Mouse (Mus musculus) testis, adult 2 months (tissue): ENCODE results near the gene Lhx2.

ENCODE experiments used
- CTCF ChIP-seq: fragments of 200-500 bp; IDR thresholded peaks from 2 replicates; pipeline ENCODE4 v1.5.1; 2012; ENCODE audit warnings: low read depth, mild to moderate bottlenecking, inconsistent platforms, low read length, moderate library complexity; ENCODE audit not compliant: control insufficient read depth, insufficient read depth, insufficient replicate concordance
- POLR2A ChIP-seq: fragments of 200-500 bp; IDR thresholded peaks from 2 replicates; pipeline ENCODE4 v1.6.1; 2012; ENCODE audit warnings: low read depth, mild to moderate bottlenecking, inconsistent platforms, low read length, moderate library complexity; ENCODE audit not compliant: control insufficient read depth

- TF ChIP-seq CTCF = no peak
- no peak for TF ChIP-seq POLR2A
Observed at GRCm38 (mm10) chr2:38403231-38403630, 64.2 kb downstream of the Lhx2 start.
